Mouse (Mus musculus): ENCODE data around the gene Btrc. TPM values are rescaled to one million over a fixed set of nuclear protein-coding genes. Genes with fewer than 3 reads are reported as not detected.

The Btrc gene
- polyA plus RNA-seq, 1 experiment from 2014 or later: 46.9 TPM

DNA sequence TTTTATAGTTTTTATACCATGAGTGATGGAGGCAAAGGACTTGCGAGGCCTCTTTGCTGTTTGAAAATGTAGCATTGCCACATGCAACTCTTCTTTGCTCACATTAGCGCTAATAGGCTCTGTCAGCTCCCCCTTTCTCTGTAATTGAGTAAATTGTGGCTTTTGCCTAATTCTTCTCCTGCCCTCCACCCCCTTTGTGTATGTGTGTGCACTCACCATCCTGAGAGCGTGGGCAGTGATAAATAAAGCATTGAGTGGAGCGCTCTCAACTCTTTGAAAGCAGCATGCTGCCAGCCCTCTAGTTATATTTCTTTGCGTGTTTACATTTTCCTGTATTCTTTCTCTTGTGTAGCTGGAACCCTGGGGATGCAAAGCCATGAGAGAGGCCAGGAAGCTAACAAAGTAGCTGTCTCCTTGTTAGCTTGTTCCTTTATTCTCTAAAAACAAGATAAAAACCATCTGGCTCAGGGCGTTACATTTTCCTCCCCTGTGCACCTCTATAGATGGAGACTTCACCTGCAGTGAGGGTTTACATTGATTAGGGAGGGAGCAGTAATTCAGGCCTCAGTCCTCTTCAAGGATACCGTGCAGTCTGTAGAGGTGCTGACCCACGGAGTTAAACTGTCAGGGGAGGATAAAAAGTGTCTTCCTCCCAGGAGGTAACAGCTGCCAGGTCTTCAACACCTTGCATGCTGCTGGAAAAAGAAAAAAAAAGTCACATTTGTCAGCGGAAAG is 96.6 kb downstream of the Btrc start:
- WGBS: 66% methylated on average over 9 of the region's 9 CpGs
- H3K9me3 ChIP-seq: no peaks in the 10 kb centered on the region
- no peak overlapping the region for H3K4me3 ChIP-seq
- no peak overlapping the region for H3K27ac ChIP-seq
- DNase-seq (ENCODE audit: low spot score): no peak
- no peaks in the 10 kb centered on the region for H3K27me3 ChIP-seq (ENCODE audit: insufficient read depth, poor library complexity, severe bottlenecking)
- peaks cover 3% of the 10 kb centered on the region; the same call in 1 of the 2 replicates for H3K36me3 ChIP-seq
- no peaks in the 10 kb centered on the region for H3K4me1 ChIP-seq

DNA sequence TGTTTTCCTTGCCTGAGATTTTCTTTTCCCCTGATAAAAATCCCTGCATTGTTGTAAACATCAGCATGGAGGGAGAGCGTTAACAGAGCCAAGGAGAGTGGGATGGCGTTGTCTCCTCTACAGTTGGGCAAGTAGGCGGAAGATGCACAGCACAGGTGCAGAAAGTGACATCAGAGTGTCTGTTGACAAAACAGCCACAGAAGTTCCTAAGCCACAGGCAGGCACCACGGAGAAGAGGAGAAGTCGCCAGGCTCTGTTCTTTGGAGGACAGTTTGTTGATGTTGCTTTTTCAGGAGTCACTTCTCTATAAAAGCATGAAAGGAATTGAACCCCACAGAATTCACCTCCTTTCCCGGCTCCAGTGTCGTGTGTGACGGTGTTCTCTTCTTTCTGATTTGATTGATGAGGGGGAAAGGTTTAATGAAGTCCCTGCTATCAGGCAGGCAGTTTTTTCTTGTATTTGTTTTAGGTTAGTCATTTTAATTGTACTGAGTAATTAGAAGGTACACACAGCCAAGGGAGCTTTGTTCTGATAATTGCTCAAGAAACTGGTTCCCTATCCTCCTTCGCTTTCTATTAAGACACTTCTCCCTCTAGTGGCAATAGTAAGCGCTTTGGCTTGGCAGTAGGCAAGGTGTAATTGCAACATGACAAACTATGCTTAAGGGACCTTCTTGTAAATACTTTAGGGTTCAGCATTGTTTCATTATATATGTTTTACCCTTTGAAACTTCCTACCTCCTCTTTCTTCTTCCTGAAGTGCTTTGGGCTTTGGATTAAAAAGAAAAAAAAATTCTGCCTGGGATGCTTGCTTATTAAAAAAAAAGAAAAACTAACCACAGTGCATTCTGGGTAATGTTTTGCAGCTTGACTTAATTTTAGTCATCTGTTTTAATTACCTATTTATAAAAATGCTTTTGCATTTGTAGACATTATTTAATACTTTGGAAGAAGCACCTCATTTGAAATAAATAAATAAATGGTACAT is 97.5 kb downstream of the Btrc start:
- H3K36me3 ChIP-seq: peaks cover 5% of the 10 kb centered on the region; the same call in 1 of the 2 replicates
- no peaks in the 10 kb centered on the region for H3K9me3 ChIP-seq
- H3K4me3 ChIP-seq: no peak overlapping the region
- no peak for DNase-seq (ENCODE audit: low spot score)
- no peak overlapping the region for H3K27ac ChIP-seq
- WGBS: 62% methylated on average over 10 of the region's 10 CpGs
- H3K27me3 ChIP-seq (ENCODE audit: insufficient read depth, poor library complexity, severe bottlenecking): no peaks in the 10 kb centered on the region
- no peaks in the 10 kb centered on the region for H3K4me1 ChIP-seq

- no peaks in the 10 kb centered on the region for H3K27me3 ChIP-seq (ENCODE audit: insufficient read depth, poor library complexity, severe bottlenecking)
- whole genome bisulfite sequencing: 96% methylated on average over 5 of the region's 5 CpGs
Measured at GRCm38 (mm10) chr19:45469760-45470159, 106.2 kb downstream of the Btrc start.

GRCm38 (mm10) chr19:45472691-45473520 is 109.4 kb downstream of the Btrc start:
- no peak overlapping the region for H3K27ac ChIP-seq
- no peak for DNase-seq (ENCODE audit: low spot score)
- no peaks in the 10 kb centered on the region for H3K27me3 ChIP-seq (ENCODE audit: insufficient read depth, poor library complexity, severe bottlenecking)
- WGBS: 85% methylated on average over 11 of the region's 11 CpGs
- no peak overlapping the region for H3K4me3 ChIP-seq
- H3K4me1 ChIP-seq: peaks cover 22% of the 10 kb centered on the region
- H3K9me3 ChIP-seq: no peaks in the 10 kb centered on the region
- H3K36me3 ChIP-seq: peaks cover 3% of the 10 kb centered on the region; the same call in 1 of the 2 replicates

More at GRCm38 (mm10) chr19:45469760-45470159, 106.2 kb downstream of the Btrc start:
- no peak for DNase-seq (ENCODE audit: low spot score)
- Histone ChIP-seq H3K4me3 (no peak overlapping the region), H3K27ac (no peak overlapping the region), H3K9me3 (no peaks in the 10 kb centered on the region), H3K36me3 (peaks cover 6% of the 10 kb centered on the region; the same call in 1 of the 2 replicates), H3K4me1 (peaks cover 10% of the 10 kb centered on the region; the same call in 1 of the 2 replicates)

DNA sequence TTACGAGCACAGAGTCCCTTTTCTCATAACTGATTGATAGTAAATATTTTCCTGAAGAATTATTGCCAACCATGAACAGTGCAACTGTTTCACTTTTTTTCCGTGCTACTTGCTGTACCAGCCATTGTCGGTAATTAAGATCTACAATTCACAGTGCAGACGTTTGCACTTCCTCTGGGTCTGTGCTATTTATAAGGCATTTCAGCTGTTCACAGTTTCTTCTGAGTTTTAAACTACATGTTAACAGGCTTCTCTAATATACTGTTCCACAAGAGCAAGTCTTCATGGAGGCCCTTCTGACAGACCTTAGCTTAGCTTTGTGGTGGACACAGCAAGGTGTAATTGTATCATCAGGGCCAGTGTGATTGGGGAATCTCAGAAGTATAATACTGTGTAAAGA is 111.2 kb downstream of the Btrc start:
- 76% methylated on average over 4 of the region's 4 CpGs for WGBS
- Histone ChIP-seq H3K4me1 (peaks cover 16% of the 10 kb centered on the region), H3K27me3 (ENCODE audit: insufficient read depth, poor library complexity, severe bottlenecking) (no peaks in the 10 kb centered on the region), H3K9me3 (no peaks in the 10 kb centered on the region), H3K4me3 (no peak overlapping the region), H3K36me3 (peaks cover 3% of the 10 kb centered on the region; the same call in 1 of the 2 replicates), H3K27ac (no peak overlapping the region)
- no peak for DNase-seq (ENCODE audit: low spot score)

DNA sequence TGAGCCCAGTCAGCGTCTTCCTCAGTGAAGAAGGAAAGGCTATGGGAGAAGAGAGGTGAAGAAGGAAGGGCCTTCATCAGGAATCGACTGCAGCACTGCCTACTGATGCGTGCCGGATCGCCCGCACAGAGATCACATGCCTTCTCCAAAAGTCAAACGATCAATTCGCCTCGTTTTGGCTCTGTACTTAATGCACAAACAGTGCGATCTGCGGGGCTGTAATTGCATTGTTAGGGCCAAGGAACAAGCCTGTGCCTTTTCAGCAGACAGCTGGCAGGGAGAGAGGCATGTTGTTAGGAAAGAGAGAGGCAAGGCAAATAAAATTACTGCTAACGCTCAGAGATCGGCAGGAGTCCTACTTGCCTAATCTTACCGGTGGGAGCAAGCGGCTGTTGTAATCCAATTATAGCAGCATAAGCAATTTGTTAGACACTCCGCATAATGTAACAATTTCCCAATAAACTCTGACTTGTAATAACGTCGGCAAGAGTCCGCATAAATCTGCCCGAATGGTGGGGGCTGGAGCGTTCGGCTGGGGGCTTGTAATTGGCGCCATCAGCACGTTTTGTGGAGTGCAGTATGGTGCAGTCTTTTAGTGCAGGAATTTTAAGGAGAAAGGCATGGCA is 112.5 kb downstream of the Btrc start:
- 72% methylated on average over 24 of the region's 24 CpGs for WGBS
- no peak overlapping the region for H3K27ac ChIP-seq
- no peak overlapping the region for H3K4me3 ChIP-seq

GRCm38 (mm10) chr19:45479548-45479947 is 116.0 kb downstream of the Btrc start:
- no peak for DNase-seq (ENCODE audit: low spot score)
- Histone ChIP-seq H3K27ac (no peak overlapping the region), H3K9me3 (no peaks in the 10 kb centered on the region), H3K36me3 (no peaks in the 10 kb centered on the region), H3K27me3 (ENCODE audit: insufficient read depth, poor library complexity, severe bottlenecking) (no peaks in the 10 kb centered on the region), H3K4me1 (peaks cover 12% of the 10 kb centered on the region), H3K4me3 (no peak overlapping the region)
- 90% methylated on average over 6 of the region's 6 CpGs for WGBS

More for the DNA sequence above, 112.5 kb downstream of the Btrc start:
- H3K4me1 ChIP-seq: peaks cover 16% of the 10 kb centered on the region
- no peak for DNase-seq (ENCODE audit: low spot score)
- H3K27me3 ChIP-seq (ENCODE audit: insufficient read depth, poor library complexity, severe bottlenecking): no peaks in the 10 kb centered on the region
- peaks cover 3% of the 10 kb centered on the region; the same call in 1 of the 2 replicates for H3K36me3 ChIP-seq
- H3K9me3 ChIP-seq: no peaks in the 10 kb centered on the region

GRCm38 (mm10) chr19:45480490-45480889 is 117.0 kb downstream of the Btrc start:
- DNase-seq (ENCODE audit: low spot score): no peak
- WGBS: 83% methylated on average over 2 of the region's 2 CpGs
- Histone ChIP-seq H3K4me3 (no peak overlapping the region), H3K36me3 (no peaks in the 10 kb centered on the region), H3K9me3 (no peaks in the 10 kb centered on the region), H3K27ac (no peak overlapping the region), H3K27me3 (ENCODE audit: insufficient read depth, poor library complexity, severe bottlenecking) (no peaks in the 10 kb centered on the region), H3K4me1 (peaks cover 9% of the 10 kb centered on the region)

- Histone ChIP-seq H3K4me1 (peaks cover 5% of the 10 kb centered on the region), H3K36me3 (no peaks in the 10 kb centered on the region), H3K27ac (no peak overlapping the region), H3K4me3 (no peak overlapping the region), H3K9me3 (no peaks in the 10 kb centered on the region), H3K27me3 (ENCODE audit: insufficient read depth, poor library complexity, severe bottlenecking) (no peaks in the 10 kb centered on the region)
- no peak for DNase-seq (ENCODE audit: low spot score)
- 89% methylated on average over 4 of the region's 4 CpGs for WGBS
Measured at GRCm38 (mm10) chr19:45480951-45481350, 117.4 kb downstream of the Btrc start.

GRCm38 (mm10) chr19:45483470-45483869 is 119.9 kb downstream of the Btrc start:
- peak; percentile 25 for DNase-seq (ENCODE audit: low spot score)
- H3K4me3 ChIP-seq: no peak overlapping the region
- peaks cover 6% of the 10 kb centered on the region; the same call in 1 of the 2 replicates for H3K4me1 ChIP-seq
- no peaks in the 10 kb centered on the region for H3K9me3 ChIP-seq
- H3K27ac ChIP-seq: no peak overlapping the region
- 86% methylated on average over 2 of the region's 2 CpGs for WGBS
- H3K36me3 ChIP-seq: no peaks in the 10 kb centered on the region
- no peaks in the 10 kb centered on the region for H3K27me3 ChIP-seq (ENCODE audit: insufficient read depth, poor library complexity, severe bottlenecking)

- H3K36me3 ChIP-seq: no peaks in the 10 kb centered on the region
- no peak overlapping the region for H3K4me3 ChIP-seq
- H3K9me3 ChIP-seq: no peaks in the 10 kb centered on the region
- no peak for DNase-seq (ENCODE audit: low spot score)
- no peak overlapping the region for H3K27ac ChIP-seq
- no peaks in the 10 kb centered on the region for H3K27me3 ChIP-seq (ENCODE audit: insufficient read depth, poor library complexity, severe bottlenecking)
- 83% methylated on average over 6 of the region's 6 CpGs for WGBS
- peaks cover 8% of the 10 kb centered on the region; the same call in 1 of the 2 replicates for H3K4me1 ChIP-seq
Measured at GRCm38 (mm10) chr19:45486206-45486991, 122.9 kb downstream of the Btrc start.
